Mouse (Mus musculus): ENCODE measurements around the gene Rnf223.

Rnf223 gene

DNA sequence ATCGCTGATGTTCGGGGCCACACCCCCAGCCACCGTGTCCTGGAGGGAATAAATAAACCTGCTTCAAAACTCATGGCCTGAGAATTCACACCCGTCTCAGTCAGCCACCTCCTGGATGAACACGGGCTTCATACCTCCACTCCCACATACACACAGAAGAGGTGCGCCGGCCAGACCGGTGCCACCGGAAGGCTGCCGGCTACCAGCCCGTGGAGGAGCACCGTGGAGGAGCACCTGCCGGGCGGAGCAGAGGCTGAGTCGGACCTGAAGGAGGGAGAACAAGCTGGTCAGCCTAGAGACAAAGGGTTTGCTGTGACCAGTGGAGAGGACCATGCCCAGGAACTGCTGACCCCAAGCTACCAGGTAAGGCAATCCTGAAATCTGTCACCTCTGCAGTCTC lies at the start of gene Rnf223:
Rnf223 (plus strand) TSS at position 78 of the 400 bp plus-strand sequence.
- DNase-seq: no peak

DNA sequence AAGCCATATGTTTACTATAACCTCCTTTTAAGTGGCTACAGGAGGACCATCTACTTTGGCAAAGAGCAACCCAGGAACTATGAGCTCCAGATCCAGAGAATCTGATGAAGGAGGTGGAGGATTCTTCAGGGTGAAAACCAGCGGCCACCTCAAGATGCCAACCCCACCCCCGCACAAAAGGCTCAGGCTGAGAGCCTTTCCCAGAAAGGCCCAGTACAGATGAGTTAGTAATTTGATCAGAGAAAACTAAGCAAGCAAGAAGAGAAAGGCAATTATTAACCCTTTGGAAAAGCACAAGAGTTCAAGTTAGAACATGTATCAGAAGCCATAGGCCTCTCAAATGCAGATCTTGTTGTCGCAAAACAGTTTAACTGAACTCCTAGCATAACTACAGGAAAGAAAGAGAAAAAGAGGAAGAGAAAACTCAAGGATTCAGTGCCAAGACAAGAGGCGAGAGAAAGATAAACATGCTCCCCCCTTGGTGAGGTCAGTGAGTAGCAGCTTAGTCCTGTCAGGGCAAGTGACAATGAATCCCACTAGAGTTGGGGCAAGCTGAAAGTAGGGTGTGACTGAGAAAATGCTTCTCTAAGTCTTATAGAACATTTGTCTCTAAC lies 47.6 kb upstream of the Rnf223 start:
- DNase-seq: no peak

DNA sequence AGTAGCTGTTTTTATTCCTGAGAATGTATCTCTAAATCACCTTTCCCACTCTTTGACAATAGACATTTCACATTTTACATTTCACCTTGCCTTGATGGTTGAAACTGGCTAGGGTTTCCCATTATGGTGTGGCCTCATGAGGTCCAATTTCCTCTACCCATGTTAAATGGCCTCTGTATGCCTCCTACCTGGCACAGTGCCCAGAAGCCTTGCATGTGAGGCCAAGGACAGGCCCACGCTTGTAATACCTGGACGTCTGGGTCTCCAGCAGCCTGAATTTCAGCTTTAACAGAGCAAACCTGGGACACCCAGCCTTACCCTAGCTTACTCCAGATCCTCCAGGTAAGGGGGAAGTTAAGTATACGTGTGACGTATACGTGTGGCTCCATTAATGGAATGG lies 47.0 kb upstream of the Rnf223 start:
- peak; percentile 66 for DNase-seq

DNA sequence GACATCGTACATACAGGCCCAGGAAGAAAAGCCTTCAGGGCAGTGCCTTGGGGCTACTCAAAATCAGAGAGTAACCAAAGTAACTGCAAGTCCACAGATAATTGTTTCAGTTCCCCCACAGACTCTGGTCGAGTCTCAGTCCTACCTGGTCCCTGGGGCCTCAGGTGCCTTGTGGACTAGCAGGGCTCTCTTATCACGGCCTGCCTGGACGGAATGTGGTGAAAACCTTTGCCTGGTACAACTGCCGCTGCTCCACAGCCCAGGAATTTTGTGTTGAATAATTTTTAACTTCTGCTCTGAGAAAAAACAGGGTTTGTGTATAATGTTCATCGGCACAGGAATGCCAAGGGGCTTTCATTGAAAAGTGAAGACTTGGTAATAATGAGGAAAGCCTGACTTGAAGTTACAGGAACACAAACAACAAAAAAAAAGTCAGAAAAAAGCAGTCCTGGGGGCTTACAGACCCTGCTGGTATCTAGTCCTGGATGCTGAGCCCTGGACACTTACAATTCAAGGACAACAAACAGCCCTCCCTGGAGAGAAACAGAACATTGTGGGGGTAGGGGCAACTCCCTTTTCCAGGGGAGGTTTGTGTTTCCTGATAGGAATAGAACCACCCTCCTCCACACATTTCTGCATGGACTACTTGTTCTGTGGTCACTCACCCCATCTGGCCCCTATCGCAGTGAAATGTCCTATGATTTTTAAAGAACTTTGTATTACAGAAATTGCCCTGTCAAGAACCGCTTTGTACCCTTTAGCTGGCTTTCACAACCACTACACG lies 46.0 kb upstream of the Rnf223 start:
- DNase-seq: no peak

GRCm38 (mm10) chr4:156085256-156085655 lies 45.1 kb upstream of the Rnf223 start:
- no peak for DNase-seq

- DNase-seq: no peak
Observed at GRCm38 (mm10) chr4:156087398-156088087, 42.8 kb upstream of the Rnf223 start.

- no peak for DNase-seq
Observed at GRCm38 (mm10) chr4:156091236-156091635, 39.1 kb upstream of the Rnf223 start.

- no peak for DNase-seq
Observed at GRCm38 (mm10) chr4:156092765-156093164, 37.5 kb upstream of the Rnf223 start.

GRCm38 (mm10) chr4:156093758-156094157 lies 36.6 kb upstream of the Rnf223 start:
- DNase-seq: no peak

DNA sequence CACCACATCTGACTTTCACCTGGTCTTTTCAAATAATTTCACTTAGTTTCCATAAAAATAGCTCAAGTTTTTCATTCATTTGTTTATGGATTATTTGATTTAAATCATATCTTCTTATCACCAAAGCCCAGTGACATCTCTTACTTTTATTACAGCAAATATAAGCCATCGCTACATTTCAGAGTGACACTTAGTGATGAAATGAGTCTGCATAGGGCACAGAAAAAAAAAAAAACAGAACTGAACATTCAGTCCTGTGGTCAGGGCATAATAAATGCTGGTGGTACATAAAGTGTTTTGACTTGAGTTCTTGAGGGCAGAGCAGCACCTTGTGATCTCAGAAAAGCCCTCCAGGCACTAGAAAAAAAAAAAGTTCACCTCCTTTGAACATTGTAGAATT lies 34.1 kb upstream of the Rnf223 start:
- DNase-seq: no peak

DNA sequence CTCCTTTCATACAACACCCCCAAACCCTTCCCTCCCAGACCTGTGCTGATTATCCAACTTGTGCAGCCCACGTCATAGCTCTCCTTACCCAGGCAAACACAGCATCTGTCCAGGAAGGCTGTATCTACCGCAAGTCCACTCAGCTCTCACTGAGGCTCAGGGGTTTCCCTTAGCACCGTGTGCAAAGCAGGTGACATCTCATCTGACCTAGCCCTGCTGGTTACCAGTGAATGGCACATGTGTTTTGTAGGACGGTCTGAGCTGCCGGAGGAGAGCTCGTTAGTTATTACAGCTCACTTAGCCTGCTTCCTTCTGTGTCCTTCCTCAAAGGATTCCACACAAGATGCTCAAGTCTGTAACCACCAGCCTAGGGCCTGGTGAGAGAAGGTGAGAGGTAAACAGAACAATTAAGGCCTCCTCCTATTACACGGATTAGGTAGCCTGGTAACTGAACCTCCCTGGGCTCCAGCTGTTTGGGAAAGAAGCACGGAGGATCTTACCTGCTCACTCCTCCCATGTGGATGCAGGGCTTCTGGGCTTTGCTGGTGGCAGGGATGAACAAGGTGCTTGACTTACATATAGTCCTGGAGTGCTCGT lies 32.4 kb upstream of the Rnf223 start:
- no peak for DNase-seq

DNA sequence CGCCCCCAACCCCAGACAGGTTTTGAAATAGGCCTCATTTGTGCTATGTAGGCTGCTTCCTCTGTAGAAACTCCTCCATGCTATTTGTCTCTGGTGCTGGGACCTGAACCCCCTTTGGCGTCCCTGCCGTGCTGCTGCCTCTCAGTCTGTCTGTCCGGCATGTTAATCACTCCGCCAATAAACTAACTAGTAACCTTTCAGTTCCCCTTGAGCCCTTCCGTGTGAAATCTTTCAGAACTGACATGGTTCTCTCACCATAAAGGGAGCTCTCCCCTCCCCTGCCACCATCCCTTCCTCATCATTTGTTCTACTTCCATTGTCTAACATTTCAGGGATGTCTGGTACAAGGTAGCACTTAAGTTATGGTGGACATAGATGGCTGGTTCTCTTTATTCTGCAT lies 30.9 kb upstream of the Rnf223 start:
- no peak for DNase-seq

DNA sequence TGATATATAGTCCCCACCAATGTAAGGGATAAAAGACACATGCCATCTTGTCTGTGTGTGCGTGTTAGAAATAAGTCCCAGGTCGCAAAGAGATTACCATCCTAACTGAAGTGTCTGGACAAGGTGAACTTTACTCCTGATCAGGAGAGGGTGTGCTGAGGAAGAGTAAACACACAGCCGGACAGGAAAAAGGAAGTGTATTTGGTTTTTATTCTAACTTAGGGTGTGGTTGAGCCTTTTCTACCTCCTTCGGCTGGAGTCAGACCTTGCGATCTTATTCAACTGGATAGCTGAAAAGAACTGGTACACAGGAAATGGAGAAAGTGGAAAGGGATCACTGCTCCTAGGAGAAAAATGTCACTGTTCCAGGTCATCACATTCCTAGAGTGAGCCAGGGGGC lies 29.8 kb upstream of the Rnf223 start:
- no peak for DNase-seq

GRCm38 (mm10) chr4:156101481-156101903 lies 28.8 kb upstream of the Rnf223 start:
- peak; percentile 11 to 37 for DNase-seq

DNA sequence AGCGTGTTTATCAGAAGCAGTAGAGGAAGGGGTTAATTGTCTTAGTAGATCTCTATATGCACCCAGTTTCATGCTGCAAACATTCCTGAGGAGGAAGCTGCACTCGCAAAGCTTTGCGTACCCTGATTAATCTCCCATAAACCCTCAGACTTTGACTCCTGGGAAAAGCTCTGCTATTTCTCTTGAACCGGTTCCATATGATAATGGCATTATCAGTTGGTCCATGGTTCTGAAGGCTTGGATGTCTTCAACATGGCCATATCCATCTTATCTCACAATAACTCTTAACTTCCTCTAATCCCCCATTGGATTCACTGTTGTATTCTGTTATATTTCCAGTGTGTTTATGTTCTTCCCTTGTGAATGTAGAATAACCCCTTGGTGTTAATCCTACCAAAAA lies 27.0 kb upstream of the Rnf223 start:
- no peak for DNase-seq

GRCm38 (mm10) chr4:156108606-156109546 lies 21.4 kb upstream of the Rnf223 start:
- peak; percentile 66 to 68 for DNase-seq

DNA sequence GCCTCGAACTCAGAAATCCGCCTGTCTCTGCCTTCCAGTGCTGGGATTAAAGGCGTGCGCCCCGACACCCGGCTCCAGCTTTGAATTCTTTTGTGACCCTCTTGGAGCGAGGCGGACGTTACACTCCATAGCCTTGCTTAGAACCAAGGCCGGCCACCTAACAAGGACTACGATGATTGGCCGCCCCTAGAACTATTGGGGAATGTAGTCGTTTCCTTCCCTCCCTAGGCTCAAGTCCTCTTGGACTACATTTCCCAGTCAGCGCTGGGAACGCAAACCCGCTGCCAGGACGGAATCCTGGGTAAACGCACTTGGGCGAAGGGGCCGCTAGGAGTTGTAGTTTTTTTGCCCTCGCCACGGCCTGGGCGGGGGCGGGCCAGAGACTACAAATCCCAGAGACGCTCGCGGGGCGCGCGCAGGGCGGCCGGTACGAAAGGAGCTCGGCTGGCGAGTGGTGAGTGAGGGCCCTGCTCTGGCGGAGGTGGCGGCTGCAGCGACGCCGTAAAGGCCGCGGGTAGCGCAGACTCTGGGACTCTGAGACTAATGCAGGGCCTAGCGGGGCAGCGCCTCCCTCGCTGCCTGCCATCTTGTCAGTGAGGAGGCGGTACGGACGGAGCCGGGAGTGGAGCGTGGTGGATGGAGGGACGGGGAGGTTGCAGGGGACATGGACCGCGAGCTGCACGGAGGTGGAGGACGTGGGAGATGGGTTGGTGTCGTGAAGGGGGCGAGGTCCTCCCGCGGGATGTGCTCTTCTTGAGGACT lies 20.6 kb upstream of the Rnf223 start, which contains the start of gene 9430015G10Rik:
9430015G10Rik (plus strand) TSS at position 413 of the 762 bp plus-strand sequence.
- DNase-seq: peak; percentile 98 to 99

DNA sequence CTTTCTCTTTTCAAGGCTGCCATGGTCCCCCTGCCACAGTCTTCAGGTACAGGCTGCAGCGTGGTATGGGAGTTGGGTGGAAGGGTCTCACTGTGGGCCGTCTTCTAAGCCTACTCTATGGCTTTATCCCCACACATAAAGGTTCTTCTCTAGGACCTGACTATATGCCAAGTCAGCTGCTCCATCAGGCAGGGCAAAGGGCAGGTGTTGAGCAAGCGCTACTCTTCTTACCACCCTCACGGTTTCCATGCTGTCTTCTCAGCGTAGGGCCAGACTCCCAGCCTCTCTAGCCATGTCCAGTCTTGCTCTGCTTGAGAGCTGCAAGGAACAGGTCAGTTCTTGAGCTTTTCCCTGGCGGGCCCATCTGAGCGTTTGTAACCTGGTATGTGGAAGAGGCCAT lies 6.2 kb upstream of the Rnf223 start:
- DNase-seq: no peak

DNA sequence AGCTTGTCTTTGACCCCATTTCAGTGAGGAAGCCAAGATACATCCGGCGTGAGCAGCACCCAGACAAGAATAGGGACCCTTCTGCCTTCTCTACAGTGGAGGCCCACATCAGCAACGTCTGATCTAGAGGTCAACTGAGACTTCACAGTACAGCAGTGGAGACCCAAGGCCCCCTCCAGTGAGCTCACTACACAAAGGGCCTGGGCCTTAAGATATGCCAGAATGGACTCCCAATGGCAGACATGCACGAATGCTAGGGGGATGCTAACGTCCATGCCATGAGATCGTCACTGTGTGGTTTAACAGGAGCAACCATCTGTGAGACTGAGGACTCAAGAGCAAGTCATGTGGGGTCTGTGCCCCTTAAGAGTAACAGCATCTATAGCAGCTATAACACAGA lies 4.9 kb upstream of the Rnf223 start:
- DNase-seq: no peak

GRCm38 (mm10) chr4:156126841-156127240 lies 3.5 kb upstream of the Rnf223 start:
- DNase-seq: no peak

GRCm38 (mm10) chr4:156128746-156129145 lies 1.6 kb upstream of the Rnf223 start:
- DNase-seq: no peak
